In genomic region chr4:128695149-128695548, GRCm38 (mm10) we compare ENCODE assay signal across 19 mouse cellular contexts. TPM values are rescaled to one million over a fixed set of nuclear protein-coding genes. Genes with fewer than 3 reads are reported as not detected.
A peak's percentile ranks its signal among the peaks of the same experiment; 100 is the strongest.
DNase-seq lines count a peak whose midpoint lies in the region; ATAC-seq lines count a peak whose summit lies in the region.
"Had no signal": no experiment of that assay in that cellular context is flagged by ENCODE, and none has a peak within 500 bp of the region (broad histone marks: within the 10 kb centered on the region; RNA-seq: fewer than 3 reads in every experiment).

No protein-coding gene starts in this region.

- H3K27me3 ChIP-seq in hindbrain, embryonic 13.5 days = no peaks in the 10 kb centered on the region
- H3K27me3 ChIP-seq in hindbrain, embryonic 16.5 days (replicated peaks; ENCODE audit: control insufficient read depth, insufficient read depth, low read length) = no peaks in the 10 kb centered on the region
- no peaks in the 10 kb centered on the region for H3K27me3 ChIP-seq in lung, embryonic 16.5 days (ENCODE audit: control insufficient read depth, insufficient read depth, low read depth, low read length)
- no peaks in the 10 kb centered on the region for H3K27me3 ChIP-seq in embryonic facial prominence, embryonic 10.5 days (replicated peaks; ENCODE audit: low read depth, poor library complexity, severe bottlenecking)
- H3K27me3 ChIP-seq in limb, embryonic 12.5 days = no peaks in the 10 kb centered on the region
- H3K27me3 ChIP-seq: megakaryocyte, embryonic 14.5 days; midbrain, embryonic 15.5 days had no signal

- no peak for ATAC-seq in hindbrain, embryonic 13.5 days (ENCODE audit: low FRiP score)
- ATAC-seq in hindbrain, embryonic 16.5 days = no peak
- ATAC-seq in lung, embryonic 16.5 days (ENCODE audit: low read depth) = no peak; the same call in 1 of the 2 replicates
- ATAC-seq in limb, embryonic 12.5 days (ENCODE audit: insufficient number of reproducible peaks, insufficient read depth, low FRiP score, low TSS enrichment, low read depth) = no peak
- ATAC-seq: forebrain, embryonic 14.5 days; intestine, postnatal 0 days; midbrain, embryonic 15.5 days had no signal

- H3K9me3 ChIP-seq in hindbrain, embryonic 13.5 days = no peaks in the 10 kb centered on the region
- H3K9me3 ChIP-seq in hindbrain, embryonic 16.5 days (ENCODE audit: control insufficient read depth, low read length) = no peaks in the 10 kb centered on the region
- no peaks in the 10 kb centered on the region for H3K9me3 ChIP-seq in lung, embryonic 16.5 days (ENCODE audit: control insufficient read depth, low read length)
- H3K9me3 ChIP-seq in embryonic facial prominence, embryonic 10.5 days = no peaks in the 10 kb centered on the region
- no peaks in the 10 kb centered on the region for H3K9me3 ChIP-seq in limb, embryonic 12.5 days
- H3K9me3 ChIP-seq: heart, embryonic 15.5 days; megakaryocyte, embryonic 14.5 days; midbrain, embryonic 15.5 days had no signal

- no peak overlapping the region for H3K9ac ChIP-seq in hindbrain, embryonic 13.5 days
- no peak overlapping the region for H3K9ac ChIP-seq in hindbrain, embryonic 16.5 days (ENCODE audit: low read depth, low read length)
- no peak overlapping the region for H3K9ac ChIP-seq in lung, embryonic 16.5 days (ENCODE audit: low read length)
- H3K9ac ChIP-seq in limb, embryonic 12.5 days (replicated peaks) = no peak overlapping the region
- H3K9ac ChIP-seq: heart, embryonic 15.5 days; liver, postnatal 0 days; midbrain, embryonic 15.5 days had no signal

- WGBS in hindbrain, embryonic 13.5 days = 80% methylated on average over 7 of the region's 7 CpGs
- 69% methylated on average over 7 of the region's 7 CpGs for WGBS in hindbrain, embryonic 16.5 days
- 35% methylated on average over 7 of the region's 7 CpGs for WGBS in lung, embryonic 16.5 days
- WGBS in embryonic facial prominence, embryonic 10.5 days = 89% methylated on average over 7 of the region's 7 CpGs
- 77% methylated on average over 7 of the region's 7 CpGs for WGBS in limb, embryonic 12.5 days

- no peak overlapping the region for H3K4me3 ChIP-seq in hindbrain, embryonic 13.5 days
- H3K4me3 ChIP-seq in hindbrain, embryonic 16.5 days (ENCODE audit: low read length) = no peak overlapping the region
- no peak overlapping the region for H3K4me3 ChIP-seq in lung, embryonic 16.5 days (ENCODE audit: low read length)
- no peak overlapping the region for H3K4me3 ChIP-seq in embryonic facial prominence, embryonic 10.5 days
- H3K4me3 ChIP-seq in limb, embryonic 12.5 days (replicated peaks) = no peak overlapping the region
- H3K4me3 ChIP-seq: gastrocnemius, adult 2 months; heart, adult 2 months; heart, embryonic 15.5 days; megakaryocyte, embryonic 14.5 days; midbrain, embryonic 15.5 days had no signal

- H3K27ac ChIP-seq in hindbrain, embryonic 13.5 days = peak overlapping the region; percentile 41; the same call in 1 of the 2 replicates
- H3K27ac ChIP-seq in hindbrain, embryonic 16.5 days (ENCODE audit: low read depth, low read length) = no peak overlapping the region
- H3K27ac ChIP-seq in lung, embryonic 16.5 days (ENCODE audit: low read length) = peak overlapping the region; percentile 18; the same call in 1 of the 2 replicates
- H3K27ac ChIP-seq in embryonic facial prominence, embryonic 10.5 days (replicated peaks) = 0 out of 2 replicates have a peak overlapping the region, but pooled peaks have one; percentile 8
- peak overlapping the region; percentile 29; the same call in 1 of the 2 replicates for H3K27ac ChIP-seq in limb, embryonic 12.5 days
- H3K27ac ChIP-seq: gastrocnemius, adult 2 months; heart, adult 2 months; heart, embryonic 15.5 days; midbrain, embryonic 15.5 days had no signal

- no peak overlapping the region for H3K4me2 ChIP-seq in hindbrain, embryonic 13.5 days
- H3K4me2 ChIP-seq in hindbrain, embryonic 16.5 days (ENCODE audit: low read length) = no peak overlapping the region
- no peak overlapping the region for H3K4me2 ChIP-seq in lung, embryonic 16.5 days (ENCODE audit: low read depth, low read length)
- H3K4me2 ChIP-seq in limb, embryonic 12.5 days = no peak overlapping the region
- H3K4me2 ChIP-seq: heart, embryonic 15.5 days; midbrain, embryonic 15.5 days had no signal

- no peak for DNase-seq in lung, adult 18-20 months
- no peak for DNase-seq in embryonic facial prominence, embryonic 10.5 days (ENCODE audit: low spot score)
- no peak for DNase-seq in embryo, embryonic 10.5 days (ENCODE audit: low spot score)
- DNase-seq: gastrocnemius, adult 2 months; heart, adult 2 months; kidney, postnatal 10 days; liver; liver, postnatal 0 days; right cerebral cortex, postnatal 25 days; thymus, postnatal 36 days had no signal

- H3K4me1 ChIP-seq in hindbrain, embryonic 13.5 days (replicated peaks) = peaks cover 91% of the 10 kb centered on the region
- H3K4me1 ChIP-seq in hindbrain, embryonic 16.5 days (ENCODE audit: control insufficient read depth, insufficient read depth, low read depth, low read length) = peaks cover 50% of the 10 kb centered on the region
- peaks cover 80% of the 10 kb centered on the region for H3K4me1 ChIP-seq in lung, embryonic 16.5 days (replicated peaks; ENCODE audit: control insufficient read depth, insufficient read depth, low read length)
- peaks cover 82% of the 10 kb centered on the region for H3K4me1 ChIP-seq in embryonic facial prominence, embryonic 10.5 days
- peaks cover 96% of the 10 kb centered on the region for H3K4me1 ChIP-seq in limb, embryonic 12.5 days (replicated peaks)

- no peaks in the 10 kb centered on the region for H3K36me3 ChIP-seq in hindbrain, embryonic 13.5 days
- no peaks in the 10 kb centered on the region for H3K36me3 ChIP-seq in hindbrain, embryonic 16.5 days (ENCODE audit: control insufficient read depth, insufficient read depth, low read length)
- no peaks in the 10 kb centered on the region for H3K36me3 ChIP-seq in lung, embryonic 16.5 days (ENCODE audit: control insufficient read depth, insufficient read depth, low read length)
- H3K36me3 ChIP-seq in embryonic facial prominence, embryonic 10.5 days (replicated peaks) = no peaks in the 10 kb centered on the region
- no peaks in the 10 kb centered on the region for H3K36me3 ChIP-seq in limb, embryonic 12.5 days
- H3K36me3 ChIP-seq: heart, embryonic 15.5 days; midbrain, embryonic 15.5 days had no signal

RNA-seq across cellular contexts. Expression of gene Phc2, which starts 40.6 kb away (rescaled TPM):
- 31.3 and 35.8 TPM in 2 replicates for polyA plus RNA-seq in hindbrain, embryonic 13.5 days (2015; fragmentation: Nextera tagmentation; extraction: Ambion mirVana)
- 19.9 and 23.5 TPM in 2 replicates for polyA plus RNA-seq in hindbrain, embryonic 16.5 days (2015; fragmentation: Nextera tagmentation; extraction: Ambion mirVana)
- 18.9 and 19.8 TPM in 2 replicates for polyA plus RNA-seq in lung, embryonic 16.5 days (2015; fragmentation: Nextera tagmentation; extraction: Ambion mirVana)
- 69.5 and 84.4 TPM in 2 replicates for polyA plus RNA-seq in embryonic facial prominence, embryonic 10.5 days (2016; fragmentation: Nextera tagmentation; extraction: Ambion mirVana)
- polyA plus RNA-seq in limb, embryonic 12.5 days (2016; fragmentation: Nextera tagmentation; extraction: Ambion mirVana) = 69.0 and 81.6 TPM in 2 replicates
